Mouse (Mus musculus): ENCODE results near the gene 2410131K14Rik. TPM values are rescaled to one million over a fixed set of nuclear protein-coding genes. Genes with fewer than 3 reads are reported as not detected.
A peak's percentile ranks its signal among the peaks of the same experiment; 100 is the strongest.

The 2410131K14Rik gene
- 7.0 and 7.2 TPM in 2 replicates for polyA plus RNA-seq (2015; fragmentation: Nextera tagmentation; extraction: Ambion mirVana)

DNA sequence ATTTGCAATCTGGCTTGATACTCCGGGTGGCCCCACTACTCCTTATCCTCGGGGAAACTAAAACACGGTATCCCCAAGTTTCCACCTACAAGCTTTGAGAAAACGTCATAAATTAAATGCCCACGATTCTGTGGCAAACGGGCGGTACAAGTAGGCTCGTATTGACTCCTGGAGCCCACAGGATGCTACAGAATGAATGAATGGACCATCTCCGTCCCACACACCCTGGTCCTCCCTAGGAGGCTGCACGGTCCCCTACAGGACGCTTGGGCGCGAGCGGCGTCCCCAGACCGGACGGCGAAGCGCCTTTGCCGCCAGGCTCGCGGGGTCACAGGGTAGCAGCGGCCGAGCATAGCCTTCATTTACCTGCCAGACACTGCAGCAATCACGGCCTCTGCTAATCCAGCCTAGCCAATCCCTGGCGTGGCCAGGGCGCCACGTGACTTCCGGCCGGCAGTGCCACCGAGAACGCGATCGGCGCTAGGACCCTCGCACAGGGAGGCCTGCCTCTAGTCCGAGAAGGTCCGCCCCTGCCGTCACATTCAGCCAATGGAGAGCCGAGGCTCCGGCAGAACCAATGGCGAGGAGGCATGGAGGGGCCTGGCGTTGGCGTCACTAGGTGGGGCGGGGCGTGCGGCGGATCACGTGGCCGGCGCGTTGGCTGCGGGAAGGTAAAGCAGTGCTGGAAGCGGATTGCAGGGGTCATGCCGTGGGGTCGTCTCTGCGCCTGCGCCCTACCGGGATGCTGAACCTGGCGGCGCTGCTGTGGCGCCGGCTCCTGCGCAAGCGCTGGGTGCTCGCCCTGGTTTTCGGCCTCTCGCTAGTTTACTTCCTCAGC, at the start of gene 2410131K14Rik, which contains the start of gene Rnft2:
TSS of gene 2410131K14Rik (plus strand) at position 622 of the 838 bp plus-strand sequence.
TSS of gene Rnft2 (minus strand) at position 511 of the 838 bp plus-strand sequence.
- peaks cover 17% of the 10 kb centered on the region; the same call in 1 of the 2 replicates for H3K4me1 ChIP-seq
- peak within 1 kb of the TSS; percentile 77 for H3K4me3 ChIP-seq (replicated peaks)
- no peaks in the 10 kb centered on the region for H3K27me3 ChIP-seq (replicated peaks)
- no peaks in the 10 kb centered on the region for H3K36me3 ChIP-seq
- peak within 1 kb of the TSS; percentile 60 for H3K9ac ChIP-seq
- ATAC-seq (ENCODE audit: insufficient read depth, low FRiP score, low read depth) = peak; percentile 100
- H3K27ac ChIP-seq = peak within 1 kb of the TSS; percentile 69
- under 1% methylated on average over 68 of the region's 68 CpGs for WGBS
- peak within 1 kb of the TSS; percentile 87 for H3K4me2 ChIP-seq
- H3K9me3 ChIP-seq = no peaks in the 10 kb centered on the region

DNA sequence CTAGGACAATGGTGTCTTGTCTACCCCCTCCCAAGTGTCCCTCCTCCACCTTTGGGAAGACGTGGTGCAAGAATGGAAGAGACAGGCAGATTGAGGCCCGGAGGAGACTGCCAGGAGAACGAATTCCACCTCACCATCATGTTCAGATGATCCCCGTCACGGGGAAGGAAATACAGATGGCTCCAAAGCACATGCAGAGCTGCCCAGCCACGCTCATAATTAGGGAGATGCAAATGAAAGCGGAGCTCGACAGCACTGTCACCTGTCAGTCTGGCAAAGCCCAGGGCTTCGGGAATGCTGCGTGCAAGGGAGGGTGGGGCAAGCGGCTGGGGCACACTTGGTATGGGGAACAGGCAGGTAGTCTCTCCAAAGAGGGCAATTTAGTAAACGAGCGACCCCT, 47.6 kb upstream of the 2410131K14Rik start:
- WGBS = 75% methylated on average over 13 of the region's 13 CpGs
- no peaks in the 10 kb centered on the region for H3K36me3 ChIP-seq

DNA sequence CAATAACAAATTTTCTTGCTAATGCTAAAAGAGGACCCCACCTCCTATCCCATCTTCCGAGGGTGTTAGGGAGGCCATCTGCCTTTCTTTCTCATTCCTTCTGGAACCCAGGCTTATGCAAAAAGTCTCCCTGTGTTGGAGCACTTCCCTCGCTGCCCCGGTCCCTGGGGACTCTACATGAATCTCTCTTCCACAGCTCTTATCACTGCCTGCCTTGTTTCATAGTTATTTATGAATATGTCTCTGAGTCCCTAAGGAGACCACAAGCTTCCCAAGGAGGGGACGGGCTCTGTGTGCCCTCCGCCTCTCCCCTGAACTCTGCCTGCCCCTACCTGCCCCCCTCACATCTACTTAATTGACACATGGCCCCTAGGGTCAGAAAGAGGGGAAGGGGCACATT, 45.4 kb upstream of the 2410131K14Rik start:
- H3K4me3 ChIP-seq (replicated peaks) = no peak overlapping the region
- H3K27ac ChIP-seq = no peak overlapping the region
- no peaks in the 10 kb centered on the region for H3K27me3 ChIP-seq (replicated peaks)
- no peak overlapping the region for H3K4me2 ChIP-seq
- no peaks in the 10 kb centered on the region for H3K36me3 ChIP-seq
- H3K9me3 ChIP-seq = no peaks in the 10 kb centered on the region
- no peak overlapping the region for H3K9ac ChIP-seq
- WGBS = 65% methylated on average over 5 of the region's 5 CpGs
- no peak for ATAC-seq (ENCODE audit: insufficient read depth, low FRiP score, low read depth)
- H3K4me1 ChIP-seq = no peaks in the 10 kb centered on the region

More for the DNA sequence above, 47.6 kb upstream of the 2410131K14Rik start:
- no peak for ATAC-seq (ENCODE audit: insufficient read depth, low FRiP score, low read depth)
- H3K27me3 ChIP-seq (replicated peaks) = no peaks in the 10 kb centered on the region
- no peaks in the 10 kb centered on the region for H3K9me3 ChIP-seq
- H3K4me3 ChIP-seq (replicated peaks) = no peak overlapping the region
- no peaks in the 10 kb centered on the region for H3K4me1 ChIP-seq
- H3K4me2 ChIP-seq = no peak overlapping the region
- no peak overlapping the region for H3K9ac ChIP-seq
- H3K27ac ChIP-seq = no peak overlapping the region

DNA sequence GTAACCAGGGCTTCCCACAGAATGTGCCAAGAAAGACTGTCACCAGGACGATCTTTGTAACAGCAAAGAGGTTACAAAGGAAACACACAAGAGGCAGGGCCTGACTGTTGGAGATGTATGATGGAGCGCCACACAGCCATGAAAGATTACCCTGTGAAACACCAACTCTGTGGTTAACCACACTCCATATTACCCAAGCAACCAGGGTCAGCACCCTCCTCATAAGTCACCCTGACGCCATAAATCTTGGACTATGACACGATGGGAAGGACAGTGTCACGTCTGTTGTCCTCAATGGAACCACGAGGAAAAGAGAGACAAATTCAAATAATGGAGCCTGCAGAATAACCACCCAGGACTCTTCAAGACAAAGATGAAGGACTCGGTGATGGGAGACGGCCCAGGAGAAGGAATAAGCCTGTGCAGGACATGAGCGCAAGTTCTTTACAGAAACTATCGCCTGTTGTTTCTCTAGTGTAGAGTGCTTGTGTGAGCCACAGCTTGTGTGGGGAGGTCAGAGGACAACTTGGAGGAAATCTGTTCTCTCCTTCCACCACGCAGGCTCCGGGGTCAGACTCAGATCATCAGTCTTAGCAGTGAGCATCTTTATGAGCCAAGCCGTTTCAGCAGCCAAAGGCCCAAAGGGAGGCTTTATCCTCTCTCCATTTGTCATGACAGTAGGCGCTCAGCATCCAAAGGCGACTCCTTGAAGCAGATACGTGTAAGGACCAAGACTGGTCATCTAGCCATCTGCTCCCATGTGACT, 40.2 kb upstream of the 2410131K14Rik start:
- no peak overlapping the region for H3K27ac ChIP-seq
- no peaks in the 10 kb centered on the region for H3K27me3 ChIP-seq (replicated peaks)
- H3K4me2 ChIP-seq = no peak overlapping the region
- ATAC-seq (ENCODE audit: insufficient read depth, low FRiP score, low read depth) = no peak
- H3K9ac ChIP-seq = no peak overlapping the region
- H3K4me3 ChIP-seq (replicated peaks) = no peak overlapping the region
- H3K36me3 ChIP-seq = no peaks in the 10 kb centered on the region
- H3K4me1 ChIP-seq = no peaks in the 10 kb centered on the region
- H3K9me3 ChIP-seq = no peaks in the 10 kb centered on the region
- 50% methylated on average over 16 of the region's 16 CpGs for WGBS

DNA sequence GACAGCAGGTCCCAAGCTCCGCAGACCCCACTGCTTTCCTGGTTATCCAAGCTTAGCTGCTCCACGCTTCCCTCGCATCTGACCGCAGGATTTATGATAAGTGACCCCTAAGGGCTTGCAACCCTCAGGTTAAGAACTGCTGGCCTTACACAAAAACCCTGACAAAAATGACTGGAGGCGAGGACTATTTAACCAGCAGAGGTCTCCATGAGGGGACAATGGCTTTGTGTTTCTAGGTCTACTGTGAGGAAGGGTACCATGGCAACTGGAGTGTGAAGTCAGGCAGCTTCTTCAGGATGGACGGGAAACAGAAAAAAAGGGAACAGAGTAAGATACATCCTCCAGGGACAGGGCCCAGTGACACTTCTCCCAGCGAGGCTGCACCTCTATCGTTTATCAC, 39.2 kb upstream of the 2410131K14Rik start:
- Histone ChIP-seq H3K36me3 (no peaks in the 10 kb centered on the region), H3K4me2 (no peak overlapping the region), H3K9ac (no peak overlapping the region), H3K4me1 (no peaks in the 10 kb centered on the region), H3K4me3 (replicated peaks) (no peak overlapping the region), H3K27ac (no peak overlapping the region), H3K9me3 (no peaks in the 10 kb centered on the region), H3K27me3 (replicated peaks) (no peaks in the 10 kb centered on the region)
- 81% methylated on average over 8 of the region's 8 CpGs for WGBS
- ATAC-seq (ENCODE audit: insufficient read depth, low FRiP score, low read depth) = no peak

DNA sequence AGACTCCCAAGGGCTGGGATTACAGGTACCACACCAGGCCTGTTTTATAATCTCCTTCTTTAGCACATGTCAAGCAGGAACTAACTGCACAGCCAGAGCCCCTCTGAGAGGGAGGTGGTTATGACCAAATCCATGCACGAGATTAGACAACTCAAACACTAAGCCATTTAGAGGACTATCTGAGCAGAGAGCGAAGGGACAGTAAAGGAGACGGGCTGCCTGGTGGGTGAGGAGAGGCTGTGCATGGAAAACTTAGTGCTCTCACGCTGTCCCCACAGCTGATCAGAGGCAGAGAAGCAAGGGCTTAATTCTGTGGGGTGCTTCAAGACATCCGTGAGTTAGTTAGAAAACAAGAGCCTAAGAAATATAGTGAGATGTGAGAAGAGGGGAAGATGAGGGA, 31.0 kb upstream of the 2410131K14Rik start:
- Histone ChIP-seq H3K4me2 (peak overlapping the region; percentile 72), H3K9me3 (no peaks in the 10 kb centered on the region), H3K36me3 (no peaks in the 10 kb centered on the region), H3K4me1 (0 out of 2 replicates have a peak, but pooled peaks cover 5% of the 10 kb centered on the region), H3K27me3 (replicated peaks) (no peaks in the 10 kb centered on the region), H3K27ac (no peak overlapping the region), H3K4me3 (replicated peaks) (peak overlapping the region; percentile 39), H3K9ac (0 out of 2 replicates have a peak overlapping the region, but pooled peaks have one; percentile 6)
- WGBS = 21% methylated on average over 5 of the region's 5 CpGs
- ATAC-seq (ENCODE audit: insufficient read depth, low FRiP score, low read depth) = no peak

DNA sequence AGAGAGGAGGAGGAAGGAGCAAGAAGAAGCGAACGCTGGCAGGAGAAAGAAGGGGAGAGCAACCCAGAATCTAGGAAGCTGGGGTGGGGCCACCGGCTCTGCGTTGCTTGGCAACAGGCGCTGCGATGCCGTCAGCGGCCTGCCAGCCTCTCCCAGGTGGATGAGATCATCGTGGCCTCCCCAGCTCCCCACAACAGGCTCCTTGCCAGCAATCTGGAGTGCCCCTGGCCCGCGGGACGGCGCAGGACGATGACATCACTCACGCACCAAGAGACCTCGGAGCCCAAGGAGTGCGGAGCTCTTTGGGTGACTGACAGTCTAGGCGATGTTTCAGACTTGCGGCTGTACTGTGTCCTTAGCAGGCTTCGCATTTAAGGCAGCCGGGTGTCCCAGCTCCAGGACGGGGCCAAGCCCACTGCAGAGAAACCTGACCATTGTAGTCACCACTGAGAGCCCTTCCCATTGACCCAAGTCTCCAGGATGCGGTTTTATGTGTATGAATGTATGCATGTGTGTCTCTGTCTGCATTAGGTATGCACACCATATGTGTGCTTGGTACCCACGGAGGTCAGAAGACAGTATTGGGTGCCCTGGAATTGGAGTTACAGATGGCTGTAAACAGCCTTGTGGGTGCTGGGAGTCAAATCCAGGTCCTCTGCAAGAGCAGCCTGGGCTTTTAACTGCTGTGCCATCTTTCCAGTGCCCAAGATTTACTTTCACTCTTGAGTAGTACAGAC, 30.4 kb upstream of the 2410131K14Rik start:
- no peaks in the 10 kb centered on the region for H3K9me3 ChIP-seq
- no peaks in the 10 kb centered on the region for H3K27me3 ChIP-seq (replicated peaks)
- ATAC-seq (ENCODE audit: insufficient read depth, low FRiP score, low read depth) = peak; percentile 75
- 4% methylated on average over 24 of the region's 24 CpGs for WGBS
- 0 out of 2 replicates have a peak overlapping the region, but pooled peaks have one; percentile 6 for H3K9ac ChIP-seq
- H3K36me3 ChIP-seq = no peaks in the 10 kb centered on the region
- H3K4me1 ChIP-seq = 0 out of 2 replicates have a peak, but pooled peaks cover 5% of the 10 kb centered on the region
- no peak overlapping the region for H3K27ac ChIP-seq
- peak overlapping the region; percentile 72 for H3K4me2 ChIP-seq
- H3K4me3 ChIP-seq (replicated peaks) = peak overlapping the region; percentile 39

DNA sequence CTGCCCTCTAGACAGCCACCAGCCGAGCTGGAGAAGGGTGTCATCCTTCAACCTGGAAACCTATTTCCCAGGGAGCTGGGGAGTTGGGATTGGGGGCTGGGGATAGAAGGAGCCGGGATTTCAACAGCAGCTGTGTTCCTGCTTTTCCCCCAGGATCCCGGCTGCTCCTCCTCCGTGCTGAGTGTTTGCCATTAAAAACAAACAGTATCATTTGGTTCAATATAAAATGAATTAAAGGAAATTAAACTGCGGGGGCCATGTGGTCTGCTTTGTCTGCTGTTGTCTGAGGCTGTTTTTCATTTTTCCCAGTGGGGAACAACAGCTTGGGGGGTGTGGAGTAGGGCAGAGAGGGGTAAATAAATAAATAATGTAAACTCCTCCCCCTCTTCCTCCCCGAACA, 27.6 kb upstream of the 2410131K14Rik start:
- no peak overlapping the region for H3K4me2 ChIP-seq
- H3K9me3 ChIP-seq = no peaks in the 10 kb centered on the region
- H3K4me1 ChIP-seq = 0 out of 2 replicates have a peak, but pooled peaks cover 5% of the 10 kb centered on the region
- no peak overlapping the region for H3K9ac ChIP-seq
- 57% methylated on average over 6 of the region's 6 CpGs for WGBS
- H3K27ac ChIP-seq = no peak overlapping the region
- no peak overlapping the region for H3K4me3 ChIP-seq (replicated peaks)
- no peaks in the 10 kb centered on the region for H3K27me3 ChIP-seq (replicated peaks)
- ATAC-seq (ENCODE audit: insufficient read depth, low FRiP score, low read depth) = no peak
- no peaks in the 10 kb centered on the region for H3K36me3 ChIP-seq

DNA sequence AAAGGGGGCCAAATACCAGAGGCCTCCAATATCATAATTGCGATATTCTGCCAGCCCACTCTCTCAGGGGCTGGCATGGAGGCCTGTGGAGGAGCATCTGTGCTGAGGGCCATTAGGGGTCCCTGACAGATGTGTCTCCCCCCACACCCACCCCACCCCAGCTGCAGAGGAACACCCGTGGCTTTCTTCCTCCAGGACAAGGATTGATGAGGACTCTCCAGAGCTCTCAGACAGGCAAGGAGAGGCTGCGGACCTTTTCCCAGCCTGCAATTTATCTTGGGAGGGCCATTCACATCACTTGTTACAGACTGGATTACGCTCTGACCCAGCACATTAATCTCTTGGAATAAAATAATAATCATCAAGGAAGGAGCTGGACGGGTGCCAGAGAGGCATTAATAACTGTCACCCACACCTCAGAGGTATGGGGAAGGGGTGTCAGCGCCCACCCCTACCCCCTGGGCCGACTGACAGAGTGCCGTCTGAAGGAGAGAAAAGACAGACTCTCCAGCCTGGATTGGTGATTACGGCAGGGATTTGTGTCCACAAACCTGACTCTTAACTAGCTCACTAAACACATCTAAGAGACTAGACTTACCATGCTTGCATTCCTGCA, 21.8 kb upstream of the 2410131K14Rik start:
- ATAC-seq (ENCODE audit: insufficient read depth, low FRiP score, low read depth) = no peak
- 24% methylated on average over 9 of the region's 9 CpGs for WGBS
- Histone ChIP-seq H3K9me3 (no peaks in the 10 kb centered on the region), H3K27ac (no peak overlapping the region), H3K4me1 (no peaks in the 10 kb centered on the region), H3K4me3 (replicated peaks) (no peak overlapping the region), H3K4me2 (no peak overlapping the region), H3K9ac (no peak overlapping the region), H3K36me3 (no peaks in the 10 kb centered on the region), H3K27me3 (replicated peaks) (no peaks in the 10 kb centered on the region)

DNA sequence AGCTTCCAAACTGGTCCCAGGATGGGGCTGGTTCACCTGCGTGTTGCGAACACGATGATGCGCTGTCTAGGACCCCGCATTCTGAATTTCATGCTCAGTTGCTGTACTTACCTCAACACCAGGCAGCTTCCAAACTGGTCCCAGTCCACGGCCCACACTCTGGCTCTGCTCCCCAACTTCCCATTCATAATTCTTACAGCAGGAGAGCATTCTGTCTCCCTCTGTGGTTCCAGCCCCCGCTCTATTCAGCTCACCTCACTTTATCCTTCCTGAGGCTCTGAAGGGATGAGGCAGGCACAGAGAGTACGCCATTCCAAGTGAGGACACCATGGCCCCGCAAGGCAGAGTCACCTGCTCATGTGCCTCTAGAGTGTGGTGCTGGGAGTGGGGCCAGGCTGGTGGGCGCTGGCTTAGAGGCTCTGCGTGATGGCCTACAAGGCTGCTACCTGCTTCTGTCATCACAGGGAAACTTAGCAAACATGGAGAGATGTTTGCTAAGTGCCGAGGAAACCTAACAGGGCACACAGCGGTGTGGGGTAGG, 14.9 kb upstream of the 2410131K14Rik start:
- no peaks in the 10 kb centered on the region for H3K27me3 ChIP-seq (replicated peaks)
- no peak overlapping the region for H3K27ac ChIP-seq
- H3K4me1 ChIP-seq = no peaks in the 10 kb centered on the region
- no peaks in the 10 kb centered on the region for H3K9me3 ChIP-seq
- WGBS = 90% methylated on average over 13 of the region's 13 CpGs
- H3K36me3 ChIP-seq = no peaks in the 10 kb centered on the region; the same call in 1 of the 2 replicates
- H3K4me2 ChIP-seq = no peak overlapping the region
- H3K4me3 ChIP-seq (replicated peaks) = no peak overlapping the region
- no peak overlapping the region for H3K9ac ChIP-seq
- no peak for ATAC-seq (ENCODE audit: insufficient read depth, low FRiP score, low read depth)

DNA sequence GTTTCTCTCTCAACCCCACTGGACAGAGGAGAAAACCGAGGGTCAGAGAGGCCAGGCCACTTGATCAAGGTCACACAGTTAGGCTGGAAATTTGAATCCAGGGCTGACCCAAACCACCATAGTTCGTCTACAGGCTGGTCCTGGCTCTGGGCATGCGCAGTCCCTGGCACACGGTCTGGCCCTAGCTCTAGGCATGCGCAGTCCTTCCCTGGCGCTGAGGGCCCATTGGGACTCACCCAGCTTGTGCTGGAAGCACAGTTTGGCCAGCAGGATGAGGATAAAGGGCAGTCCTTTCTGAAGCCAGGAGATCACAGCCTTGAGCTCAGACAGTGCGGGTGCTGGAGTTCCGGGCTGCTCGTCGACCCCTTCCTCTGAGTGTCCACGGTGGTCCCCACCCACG, 8.1 kb upstream of the 2410131K14Rik start:
- H3K9ac ChIP-seq = no peak overlapping the region
- no peak for ATAC-seq (ENCODE audit: insufficient read depth, low FRiP score, low read depth)
- H3K36me3 ChIP-seq = peaks cover 3% of the 10 kb centered on the region; the same call in 1 of the 2 replicates
- H3K4me3 ChIP-seq (replicated peaks) = no peak overlapping the region
- no peak overlapping the region for H3K27ac ChIP-seq
- H3K4me1 ChIP-seq = no peaks in the 10 kb centered on the region
- no peak overlapping the region for H3K4me2 ChIP-seq
- H3K27me3 ChIP-seq (replicated peaks) = no peaks in the 10 kb centered on the region
- WGBS = 82% methylated on average over 12 of the region's 12 CpGs
- H3K9me3 ChIP-seq = no peaks in the 10 kb centered on the region

All from stomach, embryonic 15.5 days (tissue).